Mouse (Mus musculus) lung, postnatal 14 days (tissue): ENCODE measurements around the gene Cnst.
A peak's percentile ranks its signal among the peaks of the same experiment; 100 is the strongest.

Source experiments
- DNase-seq: peaks from one replicate; pipeline ENCODE4 v3.0.0; 2021

Gene Cnst

GRCm38 (mm10) chr1:179553949-179554347 lies 7.8 kb downstream of the Cnst start:
- no peak for DNase-seq

GRCm38 (mm10) chr1:179556921-179557320 lies 10.8 kb downstream of the Cnst start:
- no peak for DNase-seq

GRCm38 (mm10) chr1:179559446-179560194 lies 13.4 kb downstream of the Cnst start:
- DNase-seq: no peak

- no peak for DNase-seq
Observed at GRCm38 (mm10) chr1:179560845-179561430, 14.8 kb downstream of the Cnst start.

DNA sequence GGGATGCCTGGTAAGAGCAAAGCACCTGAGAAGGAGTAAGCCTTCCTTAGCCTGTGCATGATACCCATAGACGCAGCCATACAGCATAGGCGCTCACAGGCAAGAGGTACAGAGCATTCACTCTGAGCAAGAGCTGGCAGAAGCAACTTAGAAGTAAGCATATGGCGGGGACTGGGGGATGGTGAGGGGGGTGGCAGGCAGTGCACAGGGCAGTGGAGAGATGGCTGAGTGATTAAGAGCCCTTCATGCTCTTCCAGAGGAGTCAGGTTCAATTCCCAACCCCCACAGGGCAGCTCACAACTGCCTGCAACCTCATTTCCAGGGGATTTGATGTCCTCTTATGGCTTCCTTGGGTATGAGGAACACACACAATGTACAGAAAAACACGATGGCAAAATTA lies 17.0 kb downstream of the Cnst start:
- no peak for DNase-seq

GRCm38 (mm10) chr1:179563926-179564325 lies 17.8 kb downstream of the Cnst start:
- peak; percentile 38 for DNase-seq

GRCm38 (mm10) chr1:179567558-179567957 lies 21.4 kb downstream of the Cnst start:
- no peak for DNase-seq

- peak; percentile 33 for DNase-seq
Observed at GRCm38 (mm10) chr1:179568690-179569398, 22.7 kb downstream of the Cnst start.

DNA sequence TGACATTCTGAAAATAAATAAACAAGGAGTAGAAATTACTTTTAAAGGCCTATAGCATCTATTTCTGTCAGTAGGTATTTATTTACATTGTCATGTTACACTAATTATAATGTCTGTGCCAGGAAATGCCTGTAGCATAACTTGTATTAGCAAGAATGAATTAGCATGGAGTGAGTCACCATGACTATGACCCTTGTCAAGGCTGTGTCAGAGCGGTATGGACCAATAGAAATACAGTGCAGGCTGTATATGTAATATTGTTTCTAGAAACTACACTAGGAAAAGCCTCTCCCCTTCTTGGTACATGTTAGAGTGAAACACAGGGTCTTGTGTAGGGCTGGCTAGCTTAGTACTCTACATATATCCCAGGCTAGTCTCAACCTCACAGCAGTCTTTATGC lies 24.3 kb downstream of the Cnst start:
- no peak for DNase-seq

- DNase-seq: no peak
Observed at GRCm38 (mm10) chr1:179571686-179572085, 25.5 kb downstream of the Cnst start.

- DNase-seq: no peak
Observed at GRCm38 (mm10) chr1:179573650-179574206, 27.6 kb downstream of the Cnst start.

DNA sequence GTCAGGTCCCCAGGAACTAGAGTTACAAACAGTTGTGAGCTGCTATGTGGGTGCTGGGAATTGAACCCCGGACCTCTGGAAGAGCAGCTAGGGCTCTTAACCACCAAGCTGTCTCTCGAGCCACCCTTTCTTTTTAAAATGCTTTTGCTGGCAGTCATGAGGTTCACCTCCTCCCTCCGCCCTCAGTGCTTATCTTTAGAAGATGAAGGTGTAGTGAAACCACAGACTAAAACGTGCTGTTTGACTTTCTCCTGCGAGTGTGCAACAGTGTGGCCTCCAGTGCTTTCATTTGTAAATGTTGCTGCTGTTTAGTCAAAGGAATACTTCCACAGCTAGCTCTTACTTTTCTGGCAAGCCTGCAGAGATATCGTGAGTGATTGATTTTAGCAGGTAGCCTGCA lies 32.5 kb downstream of the Cnst start:
- no peak for DNase-seq

DNA sequence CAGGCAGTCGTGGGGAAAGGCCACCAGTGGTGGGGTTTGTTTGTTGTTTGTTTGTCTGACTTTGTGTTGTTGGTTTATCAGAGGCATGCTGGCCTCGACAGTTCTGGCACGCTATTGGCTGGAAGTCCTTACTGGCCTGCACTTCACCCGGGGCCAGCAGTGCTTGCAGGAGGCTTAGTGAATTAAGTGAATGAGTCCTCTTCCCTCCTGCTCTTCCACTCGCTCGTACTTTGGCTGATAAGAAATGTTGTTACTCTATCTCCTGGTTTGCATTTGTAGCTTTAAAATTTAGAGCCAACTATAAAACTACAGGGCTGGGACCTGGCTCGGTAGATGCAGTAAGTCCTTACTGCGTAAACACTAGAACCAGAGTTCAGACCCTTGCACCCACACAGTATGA lies 34.0 kb downstream of the Cnst start:
- no peak for DNase-seq

DNA sequence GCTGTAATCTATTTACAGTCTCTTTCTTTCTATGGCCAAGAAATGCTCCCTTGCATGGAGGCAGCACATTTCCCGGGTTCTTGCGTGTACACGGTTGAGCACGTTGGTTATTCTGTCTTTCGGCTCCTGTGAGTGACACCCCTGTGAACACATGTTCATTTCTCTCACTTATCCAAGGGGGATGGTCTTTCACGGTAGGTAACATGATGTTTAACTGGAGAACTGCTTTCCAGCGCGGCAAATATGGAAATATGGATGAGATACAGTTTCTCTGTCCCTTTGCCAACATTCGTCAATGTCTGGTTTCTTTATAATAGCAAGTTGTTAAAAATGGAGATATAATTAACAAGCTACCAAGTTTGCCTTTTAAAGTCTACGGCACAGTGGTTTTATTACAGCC lies 35.3 kb downstream of the Cnst start:
- DNase-seq: no peak

GRCm38 (mm10) chr1:179582021-179582433 lies 35.9 kb downstream of the Cnst start:
- no peak for DNase-seq

GRCm38 (mm10) chr1:179583090-179583489 lies 36.9 kb downstream of the Cnst start:
- DNase-seq: no peak

GRCm38 (mm10) chr1:179584220-179584619 lies 38.0 kb downstream of the Cnst start:
- DNase-seq: no peak

DNA sequence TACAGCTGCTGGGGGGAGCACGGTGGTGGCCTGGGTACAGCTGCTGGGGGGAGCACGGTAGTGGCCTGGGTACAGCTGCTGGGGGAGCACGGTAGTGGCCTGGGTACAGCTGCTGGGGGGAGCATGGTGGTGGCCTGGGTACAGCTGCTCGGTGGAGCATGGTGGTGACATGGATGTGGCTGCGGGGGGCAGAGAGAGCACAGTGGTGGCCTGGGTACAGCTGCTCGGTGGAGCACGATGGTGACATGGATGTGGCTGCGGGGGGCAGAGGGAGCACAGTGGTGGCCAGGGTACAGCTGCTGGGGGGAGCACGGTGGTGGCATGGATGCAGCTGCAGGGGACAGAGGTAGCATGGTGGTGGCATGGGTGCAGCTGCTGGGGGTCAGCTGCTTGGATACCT lies 39.5 kb downstream of the Cnst start:
- DNase-seq: no peak

DNA sequence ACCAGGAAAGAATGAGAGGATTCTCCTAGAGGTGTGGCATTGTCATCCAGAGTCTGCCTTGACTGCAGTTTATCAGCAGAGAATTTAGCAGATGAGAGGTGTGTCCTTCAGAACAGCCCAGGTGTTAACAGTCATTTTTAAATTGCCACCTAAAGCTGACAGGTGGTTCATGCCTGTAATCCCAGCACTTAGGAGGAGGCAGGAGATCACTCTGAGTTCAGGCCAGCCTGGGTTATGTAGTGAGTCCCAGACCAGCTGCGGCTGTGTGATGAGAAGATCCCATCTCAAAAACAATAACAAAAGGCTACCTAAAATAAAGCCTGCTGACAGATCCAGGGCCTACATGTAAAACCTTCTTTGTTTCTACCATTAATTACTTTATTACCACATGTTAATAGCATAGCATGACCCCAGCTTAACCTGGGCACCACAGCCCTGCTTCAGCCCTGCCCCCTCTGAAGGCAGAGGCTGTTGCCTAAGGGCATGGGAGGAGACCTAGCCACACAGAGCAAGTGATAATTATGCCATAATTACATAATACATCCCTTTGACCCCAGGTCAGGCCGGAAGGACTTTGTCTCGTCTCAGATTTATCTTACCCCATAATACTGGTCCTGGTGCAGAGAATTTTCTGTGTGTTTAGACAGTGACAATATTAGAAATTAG lies 40.4 kb downstream of the Cnst start:
- no peak for DNase-seq

DNA sequence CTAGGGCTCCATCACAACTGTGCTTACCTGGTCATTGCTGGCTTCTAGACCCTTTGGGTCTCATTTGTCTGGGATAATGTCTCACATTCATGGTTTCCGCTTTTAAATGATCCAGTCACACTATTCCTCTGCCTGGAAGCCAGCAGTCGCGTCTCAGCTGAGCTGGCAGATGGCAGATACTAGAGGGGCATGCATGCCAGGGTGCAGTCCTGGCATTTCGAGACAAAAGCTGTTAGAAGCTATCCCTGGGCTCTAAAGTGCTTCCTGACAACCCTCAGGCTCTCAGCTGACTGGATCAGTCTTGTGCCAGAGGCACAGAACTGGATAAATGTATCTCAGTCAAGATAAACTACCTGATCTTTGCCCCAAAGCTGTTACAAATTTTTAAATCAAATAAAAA lies 42.1 kb downstream of the Cnst start:
- no peak for DNase-seq

DNA sequence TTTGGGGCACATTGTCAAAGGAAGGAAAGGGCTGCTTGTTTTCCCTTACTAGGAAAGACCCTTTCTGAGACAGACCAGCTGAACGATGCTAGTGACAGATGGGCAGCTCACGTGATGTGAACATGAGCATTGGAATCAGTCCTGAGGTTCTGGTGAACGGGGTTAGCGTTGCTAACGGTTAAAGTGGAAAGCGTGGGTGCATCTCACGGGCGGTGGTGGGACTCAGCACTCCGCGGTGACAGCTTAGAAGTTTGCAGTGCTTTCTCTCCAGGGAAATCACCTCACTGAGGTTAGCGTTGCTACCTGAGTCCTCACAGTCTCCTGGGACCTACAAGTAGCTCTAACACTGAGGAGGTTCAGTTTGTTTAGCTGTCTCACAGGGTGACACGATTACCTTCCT lies 45.5 kb downstream of the Cnst start:
- DNase-seq: no peak

DNA sequence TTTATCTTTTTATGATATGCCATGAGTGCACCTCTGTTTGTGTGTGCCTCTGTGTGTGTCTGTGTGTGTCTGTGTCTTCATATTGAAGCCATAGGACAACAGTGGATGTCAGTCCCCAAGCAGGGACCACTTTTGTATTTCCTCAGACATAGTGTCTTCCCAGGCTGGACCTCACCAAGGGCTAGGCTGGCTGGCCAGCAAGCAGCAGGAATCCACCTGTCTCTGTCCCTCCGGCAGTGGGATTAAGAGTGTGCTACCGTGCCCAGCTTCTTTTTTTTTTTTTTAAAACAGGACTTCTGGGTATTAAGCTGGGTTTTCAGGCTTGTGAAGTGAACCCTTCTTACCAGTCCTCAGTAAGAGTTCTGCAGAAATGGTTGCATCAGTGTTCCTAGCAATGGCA lies 46.0 kb downstream of the Cnst start:
- no peak for DNase-seq

GRCm38 (mm10) chr1:179592972-179593371 lies 46.8 kb downstream of the Cnst start:
- peak; percentile 14 for DNase-seq
